Comparison of ENCODE assay signal across 11 mouse cellular contexts in genomic region chr4:84668949-84669605, GRCm38 (mm10). TPM values are rescaled to one million over a fixed set of nuclear protein-coding genes. Genes with fewer than 3 reads are reported as not detected.
DNase-seq lines count a peak whose midpoint lies in the region; ATAC-seq and TF ChIP-seq lines count a peak whose summit lies in the region.
"Had no signal": no experiment of that assay in that cellular context is flagged by ENCODE, and none has a peak within 500 bp of the region (broad histone marks: within the 10 kb centered on the region; RNA-seq: fewer than 3 reads in every experiment).

No protein-coding gene starts in this region.

- peak; percentile 50 for DNase-seq in lung, embryonic 14.5 days
- no peak for DNase-seq in lung, postnatal 10 days
- DNase-seq in limb, embryonic 10.5 days (ENCODE audit: low spot score), result no peak
- DNase-seq in layer of hippocampus, adult 9-11 months, result no peak
- no peak for DNase-seq in T-cell, adult 2 months (ENCODE audit: low spot score)
- DNase-seq in frontal cortex, adult 2 months (ENCODE audit: extremely low spot score in 1 of 2, low spot score in 1 of 2), result no peak
- DNase-seq: cerebellum, postnatal 10 days; gastrocnemius, postnatal 25 days; heart, postnatal 36 days had no signal

- no peaks in the 10 kb centered on the region for H3K9me3 ChIP-seq in lung, embryonic 14.5 days (ENCODE audit: low read depth, low read length)
- no peaks in the 10 kb centered on the region for H3K9me3 ChIP-seq in embryonic facial prominence, embryonic 13.5 days
- H3K9me3 ChIP-seq in limb, embryonic 10.5 days (replicated peaks), result no peaks in the 10 kb centered on the region
- no peaks in the 10 kb centered on the region for H3K9me3 ChIP-seq in stomach, embryonic 14.5 days (ENCODE audit: control insufficient read depth, low read depth, low read length)

- H3K36me3 ChIP-seq in lung, embryonic 14.5 days (ENCODE audit: insufficient read depth), result no peaks in the 10 kb centered on the region
- H3K36me3 ChIP-seq in embryonic facial prominence, embryonic 13.5 days, result no peaks in the 10 kb centered on the region
- H3K36me3 ChIP-seq in limb, embryonic 10.5 days, result no peaks in the 10 kb centered on the region
- no peaks in the 10 kb centered on the region for H3K36me3 ChIP-seq in stomach, embryonic 14.5 days (ENCODE audit: control insufficient read depth, insufficient read depth, low read length)

- WGBS in lung, embryonic 14.5 days, result 51% methylated on average over 12 of the region's 12 CpGs
- 33% methylated on average over 12 of the region's 12 CpGs for WGBS in embryonic facial prominence, embryonic 13.5 days
- 73% methylated on average over 12 of the region's 12 CpGs for WGBS in limb, embryonic 10.5 days
- WGBS in stomach, embryonic 14.5 days, result 47% methylated on average over 12 of the region's 12 CpGs

- TF ChIP-seq CTCF in lung, embryonic 14.5 days (IDR thresholded peaks at IDR 0.05; ENCODE audit: low read depth), result peak; percentile 17; the same call in 1 of the 2 replicates

- H3K4me2 ChIP-seq in lung, embryonic 14.5 days, result no peak overlapping the region
- peak overlapping the region; percentile 40 for H3K4me2 ChIP-seq in embryonic facial prominence, embryonic 13.5 days
- no peak overlapping the region; the same call in 1 of the 2 replicates for H3K4me2 ChIP-seq in stomach, embryonic 14.5 days (replicated peaks; ENCODE audit: low read depth, low read length)

- no peak for ATAC-seq in lung, embryonic 14.5 days (ENCODE audit: insufficient read depth)
- no peak for ATAC-seq in embryonic facial prominence, embryonic 13.5 days (ENCODE audit: insufficient number of reproducible peaks, insufficient read depth, low FRiP score, low TSS enrichment, low read depth)
- peak; percentile 70; the same call in 1 of the 2 replicates for ATAC-seq in stomach, embryonic 14.5 days (ENCODE audit: insufficient number of reproducible peaks, insufficient read depth, low FRiP score, low read depth)

- peaks cover 7% of the 10 kb centered on the region; the same call in 1 of the 2 replicates for H3K4me1 ChIP-seq in lung, embryonic 14.5 days (ENCODE audit: insufficient read depth)
- peaks cover 32% of the 10 kb centered on the region for H3K4me1 ChIP-seq in embryonic facial prominence, embryonic 13.5 days
- peaks cover 52% of the 10 kb centered on the region for H3K4me1 ChIP-seq in limb, embryonic 10.5 days
- peaks cover 20% of the 10 kb centered on the region for H3K4me1 ChIP-seq in stomach, embryonic 14.5 days (ENCODE audit: control insufficient read depth, insufficient read depth, low read length)

- H3K9ac ChIP-seq in lung, embryonic 14.5 days, result no peak overlapping the region
- H3K9ac ChIP-seq in embryonic facial prominence, embryonic 13.5 days, result no peak overlapping the region
- 0 out of 2 replicates have a peak overlapping the region, but pooled peaks have one; percentile 10 for H3K9ac ChIP-seq in stomach, embryonic 14.5 days (replicated peaks; ENCODE audit: low read depth, low read length)

- peaks cover 9% of the 10 kb centered on the region for H3K27me3 ChIP-seq in lung, embryonic 14.5 days (ENCODE audit: insufficient read depth, low read length)
- no peaks in the 10 kb centered on the region for H3K27me3 ChIP-seq in embryonic facial prominence, embryonic 13.5 days
- no peaks in the 10 kb centered on the region for H3K27me3 ChIP-seq in limb, embryonic 10.5 days (ENCODE audit: low read depth, poor library complexity, severe bottlenecking)
- H3K27me3 ChIP-seq in stomach, embryonic 14.5 days (ENCODE audit: control insufficient read depth, insufficient read depth, low read length), result no peaks in the 10 kb centered on the region

- H3K4me3 ChIP-seq in lung, embryonic 14.5 days (ENCODE audit: low read depth, low read length), result no peak overlapping the region
- no peak overlapping the region for H3K4me3 ChIP-seq in embryonic facial prominence, embryonic 13.5 days
- no peak overlapping the region for H3K4me3 ChIP-seq in limb, embryonic 10.5 days
- no peak overlapping the region for H3K4me3 ChIP-seq in stomach, embryonic 14.5 days (ENCODE audit: low read depth, low read length)

- H3K27ac ChIP-seq in lung, embryonic 14.5 days (ENCODE audit: low read depth), result no peak overlapping the region
- no peak overlapping the region for H3K27ac ChIP-seq in embryonic facial prominence, embryonic 13.5 days
- H3K27ac ChIP-seq in limb, embryonic 10.5 days, result peak overlapping the region; percentile 36; the same call in 1 of the 2 replicates
- peak overlapping the region; percentile 84; the same call in 1 of the 2 replicates for H3K27ac ChIP-seq in stomach, embryonic 14.5 days (ENCODE audit: low read length)

RNA-seq across cellular contexts. Expression of gene Bnc2, which starts 6.0 kb away (rescaled TPM):
- polyA plus RNA-seq in lung, embryonic 14.5 days (2014; fragmentation: Nextera tagmentation; extraction: Ambion mirVana), result 7.1 and 8.4 TPM in 2 replicates
- polyA plus RNA-seq in embryonic facial prominence, embryonic 13.5 days (2015; fragmentation: Nextera tagmentation; extraction: Ambion mirVana), result 28.8 and 33.8 TPM in 2 replicates
- polyA plus RNA-seq in limb, embryonic 10.5 days (2016; fragmentation: Nextera tagmentation; extraction: Ambion mirVana), result 7.1 and 11.8 TPM in 2 replicates
- 28.3 and 35.7 TPM in 2 replicates for polyA plus RNA-seq in stomach, embryonic 14.5 days (2014; fragmentation: Nextera tagmentation; extraction: Ambion mirVana)
- 0.80 and 0.84 TPM in 2 replicates for polyA plus RNA-seq in frontal cortex, adult 2 months (2012; rRNA removed)

Comparison
In these comparisons a context has a peak if more than half of its experiments do, and no peak if none do; other contexts are left out.
1. H3K27ac ChIP-seq: peak in limb, embryonic 10.5 days (single experiment) and stomach, embryonic 14.5 days (single experiment); none in lung, embryonic 14.5 days (single experiment) and embryonic facial prominence, embryonic 13.5 days (single experiment).